Mouse (Mus musculus) heart, adult 8-10 months (tissue): ENCODE results near the gene Egfr. TPM values are rescaled to one million over a fixed set of nuclear protein-coding genes. Genes with fewer than 3 reads are reported as not detected.

Experiments
- DNase-seq: peaks from one replicate; pipeline ENCODE4 v3.0.0; 2022; ENCODE audit warnings: low spot score
- total RNA-seq, 4 experiments: library from RNA; stranded (reverse); gene quantifications; 2 replicates each; pipeline ENCODE4 v1.2.4; 2022

Egfr gene
- total RNA-seq, 4 experiments from 2014 or later: 4.1 to 6.4 (median 5.1) TPM

DNA sequence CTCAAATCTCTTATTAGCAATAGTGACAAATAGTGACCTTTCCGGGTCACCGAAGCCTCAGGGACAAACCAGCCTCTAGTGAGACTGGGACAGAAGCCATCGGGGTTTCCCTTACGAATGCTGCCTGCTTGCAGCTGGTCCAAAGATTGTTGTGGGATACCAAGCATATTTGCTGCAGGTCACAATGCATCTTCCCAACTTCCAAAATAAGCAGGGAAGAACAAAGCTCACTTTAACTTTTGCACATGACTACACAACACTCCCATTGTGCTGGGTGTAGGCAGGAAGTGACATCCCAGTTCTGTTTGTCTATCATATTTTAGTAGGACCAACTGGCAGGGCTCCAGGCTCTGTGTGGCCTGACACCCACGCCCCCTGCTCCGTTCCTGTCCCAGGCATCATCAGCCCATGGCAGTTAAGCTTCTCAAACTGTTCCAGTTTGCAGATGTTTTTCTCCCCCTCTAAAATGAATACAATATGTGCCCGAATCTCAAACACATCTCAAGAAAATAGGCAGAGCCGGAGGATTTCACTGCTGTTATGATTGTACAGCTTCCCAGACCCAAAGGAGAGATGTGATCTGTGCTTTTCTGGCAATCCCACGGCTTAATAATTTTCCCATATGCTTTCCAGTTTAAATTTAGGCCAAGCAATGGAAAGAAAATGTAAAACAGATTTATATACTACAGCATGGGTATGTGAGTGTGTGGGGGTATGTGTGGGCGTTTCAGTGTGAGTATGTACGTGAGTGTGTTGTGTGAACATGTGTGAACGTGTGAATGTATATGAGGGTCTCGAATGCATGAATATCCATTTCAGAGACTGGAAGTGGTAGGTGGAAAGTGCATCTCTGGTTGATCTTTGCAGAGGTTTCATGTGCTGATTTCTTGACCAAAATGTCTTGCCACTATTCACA is 143.7 kb downstream of the Egfr start:
- no peak for DNase-seq

DNA sequence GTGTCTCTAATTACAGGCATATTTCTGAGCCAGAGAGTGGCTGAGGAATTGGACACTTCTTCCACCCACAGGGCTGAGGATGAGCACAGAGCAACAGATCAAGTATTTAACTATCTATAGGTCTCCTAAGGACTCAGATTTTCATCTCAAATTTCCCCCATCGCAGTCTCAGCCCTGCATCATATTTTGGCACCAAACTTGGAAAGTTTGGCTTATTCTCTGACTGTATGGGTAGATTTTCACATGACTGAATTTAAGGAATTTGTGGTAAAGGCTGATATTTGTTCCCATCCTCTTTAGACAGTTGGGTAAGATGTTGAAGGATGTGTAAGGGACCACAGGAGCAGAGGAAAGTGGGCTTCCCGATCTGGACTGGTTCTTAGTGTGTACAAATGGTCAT is 145.7 kb downstream of the Egfr start:
- DNase-seq: no peak

DNA sequence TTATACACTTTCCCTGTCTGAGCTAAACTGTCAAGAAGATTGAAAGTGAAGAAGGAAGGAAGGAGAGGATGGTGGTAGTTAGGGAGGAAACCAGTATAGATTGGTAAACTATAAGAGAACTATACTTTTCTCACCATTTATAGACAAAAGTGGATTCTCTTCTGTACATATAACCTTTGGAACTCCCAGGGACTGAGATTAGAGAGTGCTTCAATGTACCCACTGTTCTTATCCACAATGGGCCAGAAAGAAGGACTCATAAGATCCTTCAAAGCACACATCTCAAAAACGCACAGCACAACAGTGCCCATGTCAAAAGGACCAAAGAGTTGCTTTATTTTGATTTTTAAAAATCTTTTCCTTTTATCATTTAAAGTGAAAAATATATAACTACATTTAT is 148.2 kb downstream of the Egfr start:
- DNase-seq: no peak

DNA sequence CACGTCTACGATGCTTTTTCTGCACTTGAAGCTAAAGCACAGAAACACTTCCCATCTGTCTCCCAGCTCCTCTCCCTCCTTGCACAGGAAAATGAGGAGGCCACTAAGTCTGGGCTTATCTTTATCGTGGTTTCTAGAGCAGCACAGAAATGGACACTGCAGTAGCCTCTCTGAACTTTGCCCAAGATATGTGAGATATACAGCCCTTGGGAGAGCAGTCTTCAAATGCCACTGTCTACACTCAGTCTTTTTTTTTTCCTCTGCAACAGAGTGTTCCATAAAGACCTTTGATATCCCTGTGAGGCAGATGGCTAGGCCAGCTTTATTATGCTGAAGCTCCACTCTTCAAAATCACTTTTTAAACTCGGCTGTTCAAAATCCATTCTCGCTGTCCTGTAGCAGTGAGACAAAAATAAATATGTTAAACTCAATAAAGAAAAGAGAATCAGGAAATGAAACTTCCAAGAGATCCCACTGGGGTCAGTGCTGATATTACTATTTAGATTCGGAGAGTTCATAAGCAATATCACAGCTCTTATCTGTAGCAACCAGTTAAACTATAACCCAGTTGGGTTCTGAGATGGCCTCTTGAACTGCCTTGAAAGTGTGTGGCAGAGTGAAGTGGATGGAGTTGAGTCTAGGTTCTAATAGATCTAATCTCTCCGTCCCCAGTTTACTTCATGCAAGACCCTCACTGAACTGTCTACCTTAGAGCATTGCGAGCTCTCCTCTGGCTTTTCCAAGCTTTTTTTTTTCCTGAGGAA is 148.8 kb downstream of the Egfr start:
- DNase-seq: no peak

DNA sequence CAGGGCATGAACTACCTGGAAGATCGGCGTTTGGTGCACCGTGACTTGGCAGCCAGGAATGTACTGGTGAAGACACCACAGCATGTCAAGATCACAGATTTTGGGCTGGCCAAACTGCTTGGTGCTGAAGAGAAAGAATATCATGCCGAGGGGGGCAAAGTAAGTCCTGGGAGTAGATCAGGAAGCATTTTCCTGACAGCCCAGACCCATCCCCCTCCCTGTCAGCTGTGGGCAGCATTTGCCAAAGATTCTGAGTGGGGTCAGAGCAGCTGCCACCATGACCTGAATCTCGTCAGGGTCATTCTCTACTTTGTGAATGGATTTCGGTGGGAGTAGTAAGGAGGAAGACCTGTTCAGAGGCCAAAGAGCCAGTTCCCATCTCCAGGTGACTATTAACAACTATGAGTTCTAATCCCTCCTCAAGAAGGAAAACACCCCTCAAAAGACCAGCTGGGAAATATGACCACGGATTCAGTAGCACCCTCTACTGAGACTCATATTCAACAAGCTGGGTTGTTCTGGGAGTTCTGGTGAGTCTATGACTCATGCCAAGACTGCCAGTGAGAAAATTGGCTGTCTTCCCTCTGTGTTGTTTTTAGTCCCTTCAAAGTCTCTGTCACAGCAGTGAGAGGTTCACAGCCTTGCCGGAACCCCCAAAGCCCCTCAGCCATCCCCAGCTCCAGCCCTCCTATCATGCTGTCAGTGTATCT is 152.5 kb downstream of the Egfr start:
- DNase-seq: peak; percentile 52

DNA sequence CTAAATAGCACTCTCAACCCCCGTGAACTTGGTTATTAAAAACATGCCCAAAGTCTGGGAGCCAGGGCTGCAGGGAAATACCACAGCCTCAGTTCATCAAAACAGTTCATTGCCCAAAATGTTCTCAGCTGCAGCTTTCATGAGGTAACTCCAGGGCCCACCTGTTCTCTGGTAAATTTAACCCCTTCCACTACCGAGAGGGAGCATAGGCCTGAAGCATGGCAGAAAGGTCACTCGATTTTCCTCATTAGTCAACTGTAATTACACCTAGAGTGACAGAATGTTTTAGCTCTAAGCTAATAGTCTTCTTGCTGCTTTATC is 153.0 kb downstream of the Egfr start:
- no peak for DNase-seq

DNA sequence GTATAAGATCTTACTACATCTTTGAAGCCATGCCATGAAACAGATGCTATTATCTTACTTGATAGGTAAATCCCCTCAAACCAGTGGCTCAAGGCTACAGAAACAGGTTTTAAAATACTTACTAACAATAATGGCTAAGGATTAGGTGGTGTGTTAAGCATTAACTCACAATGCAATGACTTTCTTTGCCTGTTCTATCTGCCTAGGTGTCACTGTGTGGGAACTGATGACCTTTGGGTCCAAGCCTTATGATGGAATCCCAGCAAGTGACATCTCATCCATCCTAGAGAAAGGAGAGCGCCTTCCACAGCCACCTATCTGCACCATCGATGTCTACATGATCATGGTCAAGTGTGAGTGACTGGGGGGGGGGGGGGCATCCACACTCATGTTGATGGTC is 154.5 kb downstream of the Egfr start:
- no peak for DNase-seq

DNA sequence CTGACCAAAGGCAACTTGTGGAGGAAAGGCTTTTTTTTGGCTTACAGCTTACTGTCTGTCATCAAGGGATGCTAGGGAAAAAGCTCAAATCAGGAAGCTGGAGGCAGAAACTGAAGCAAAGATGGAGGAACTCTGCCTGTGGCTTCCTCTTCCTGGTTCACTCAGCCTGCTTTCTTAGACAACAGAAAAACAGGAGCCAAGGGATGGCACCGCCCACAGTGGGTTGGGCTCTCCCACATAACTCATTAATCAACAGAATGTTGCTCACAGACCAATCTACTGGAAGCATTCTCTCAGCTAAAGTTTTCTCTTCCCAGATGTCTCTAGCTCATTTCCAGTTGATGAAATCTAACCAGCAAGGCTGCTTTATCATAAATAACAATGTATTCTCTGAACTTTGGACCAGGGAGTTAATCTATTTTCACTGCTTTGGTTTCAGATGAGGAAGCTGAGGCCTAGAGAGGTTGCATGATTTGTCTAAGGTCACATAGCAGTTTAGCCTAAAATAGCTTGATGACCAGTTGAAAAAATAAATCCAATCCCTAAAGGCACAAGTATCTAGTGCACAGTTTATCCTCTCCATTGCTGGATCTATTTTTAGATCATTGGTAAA is 155.6 kb downstream of the Egfr start:
- DNase-seq: peak; percentile 11

DNA sequence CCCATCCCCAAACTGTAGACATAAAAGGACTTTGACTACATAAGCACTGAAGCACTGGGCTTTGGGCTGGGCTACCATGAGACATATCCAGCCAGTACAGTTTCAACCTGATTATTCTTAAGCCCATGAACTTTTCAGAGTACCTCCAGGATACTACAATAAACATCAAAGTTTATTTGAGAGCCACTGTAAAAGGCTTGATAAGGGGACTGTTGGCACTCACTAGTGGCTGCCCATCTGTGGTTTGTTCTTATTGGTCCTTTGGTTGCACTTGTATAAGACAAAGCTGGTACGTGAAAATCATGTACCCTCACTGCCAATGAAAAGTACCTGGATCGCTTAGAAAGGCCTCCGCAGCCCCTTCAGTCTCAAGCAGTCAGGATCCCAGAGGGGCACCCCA is 162.8 kb downstream of the Egfr start:
- DNase-seq: no peak

DNA sequence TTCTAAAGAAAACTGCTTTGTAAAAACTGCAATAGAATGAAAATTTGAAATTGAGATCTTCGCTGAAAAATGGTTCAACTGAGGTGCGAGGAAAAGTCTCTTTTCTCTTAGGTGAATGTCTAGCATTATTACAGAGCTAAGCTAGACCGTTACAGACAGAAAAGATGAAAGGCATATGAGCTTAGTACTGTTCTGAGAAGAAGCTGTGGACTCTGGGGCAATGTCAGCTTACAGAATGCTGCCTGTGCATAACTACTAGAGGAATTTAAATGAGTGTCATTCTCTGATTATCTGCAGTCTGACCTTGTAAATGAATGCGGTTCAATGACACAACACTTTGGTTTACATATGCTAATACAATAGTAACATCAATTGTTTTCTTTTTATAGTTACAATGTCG is 163.8 kb downstream of the Egfr start:
- no peak for DNase-seq

DNA sequence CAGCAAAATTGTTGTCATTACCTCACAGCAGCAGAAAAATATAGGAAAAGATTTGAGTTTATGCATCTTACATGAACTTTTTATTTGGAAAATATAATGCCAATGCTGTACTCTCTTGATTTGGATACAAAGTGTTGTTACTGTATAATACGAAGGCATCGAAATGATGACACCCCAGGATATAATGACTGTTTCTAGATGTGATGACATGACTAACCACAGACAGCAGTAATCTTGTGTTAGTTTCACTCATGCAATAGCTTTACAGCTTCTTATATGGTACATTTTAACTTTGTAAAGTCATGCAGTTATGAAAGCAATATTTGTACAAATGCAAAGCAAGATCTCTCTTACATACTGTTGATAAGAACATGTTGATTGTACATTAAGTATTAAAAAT is 165.5 kb downstream of the Egfr start:
- DNase-seq: no peak

DNA sequence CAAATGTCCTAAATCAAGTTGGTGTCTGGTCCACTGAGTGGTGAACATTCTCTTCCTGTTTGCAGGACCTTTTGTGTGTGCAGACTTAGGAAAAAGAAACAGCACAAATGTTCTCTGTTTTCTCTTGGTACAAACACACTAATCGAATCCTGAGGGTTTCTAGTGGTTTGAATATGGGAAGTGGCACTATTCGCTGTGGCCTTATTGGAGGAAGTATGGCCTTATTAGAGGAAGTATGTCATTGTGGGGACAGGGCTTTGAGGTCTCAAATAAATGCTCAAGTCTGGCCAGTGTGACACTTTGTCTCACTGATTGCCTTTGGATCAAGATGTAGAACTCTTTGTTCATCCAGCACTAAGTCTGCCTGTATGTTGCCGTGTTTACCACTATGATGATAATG is 180.2 kb downstream of the Egfr start:
- DNase-seq: no peak

DNA sequence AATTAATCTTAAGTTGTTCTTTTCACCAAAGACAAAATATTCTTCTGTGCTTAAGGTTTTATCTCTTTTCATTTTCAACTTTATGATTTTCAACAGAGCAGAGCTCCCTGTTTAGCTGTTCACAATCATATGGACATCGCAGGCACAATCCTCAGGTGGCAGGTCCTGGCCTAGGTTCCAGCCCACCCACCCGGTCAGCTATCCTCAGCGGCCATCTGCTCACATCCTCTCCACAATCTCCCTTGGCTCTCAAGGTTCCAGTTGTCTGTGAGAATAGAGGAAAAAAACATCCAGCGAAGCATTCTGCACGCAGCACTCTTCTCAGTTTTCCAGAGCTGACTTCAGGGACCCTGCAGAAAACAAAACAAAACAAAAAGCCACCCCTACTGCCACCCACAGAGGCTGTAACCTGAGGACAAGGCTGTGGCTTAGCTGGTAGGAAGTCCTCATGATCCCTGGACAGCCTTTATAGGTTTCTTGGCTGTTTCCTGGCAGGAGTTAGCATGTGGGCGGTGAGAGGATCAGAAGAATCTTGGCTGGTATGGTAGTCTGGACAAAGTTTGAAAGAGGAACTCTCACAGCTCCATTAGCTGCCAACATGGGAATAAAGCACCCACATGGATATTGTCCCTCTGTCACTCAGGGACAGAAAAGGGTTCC is 183.7 kb downstream of the Egfr start:
- DNase-seq: peak; percentile 25

DNA sequence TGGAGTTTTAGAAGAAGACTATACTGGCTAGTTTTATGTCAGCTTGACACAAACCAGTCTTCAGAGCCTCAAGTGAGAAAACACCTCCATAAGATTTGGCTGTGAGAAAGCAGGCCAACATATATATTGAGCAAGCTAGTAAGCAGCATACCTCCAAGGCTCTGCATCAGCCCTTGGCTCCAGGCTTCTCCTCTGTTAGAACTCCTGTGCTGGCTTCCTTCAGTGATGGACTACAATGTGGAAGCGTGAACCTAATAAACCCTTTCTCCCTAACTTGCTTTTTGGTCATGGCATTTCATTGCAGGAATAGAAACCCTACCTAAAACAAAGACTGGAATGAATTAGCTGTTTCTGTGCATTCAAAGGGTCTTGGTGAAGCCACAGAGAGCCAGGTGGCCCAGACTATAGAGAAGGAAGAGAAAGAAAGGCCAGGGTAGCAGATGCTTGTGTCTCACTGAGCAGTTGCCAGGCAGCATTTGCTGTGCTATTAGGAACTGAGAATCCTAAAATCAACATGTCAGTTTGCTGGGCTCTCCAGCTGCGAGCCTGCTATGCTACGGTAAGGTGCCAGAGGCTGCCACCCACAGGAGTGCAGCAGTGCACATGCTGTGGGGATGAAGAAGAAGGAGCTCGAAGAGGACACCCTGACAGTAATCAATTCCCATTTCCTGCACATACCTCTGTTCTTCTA is 189.2 kb downstream of the Egfr start:
- DNase-seq: no peak

DNA sequence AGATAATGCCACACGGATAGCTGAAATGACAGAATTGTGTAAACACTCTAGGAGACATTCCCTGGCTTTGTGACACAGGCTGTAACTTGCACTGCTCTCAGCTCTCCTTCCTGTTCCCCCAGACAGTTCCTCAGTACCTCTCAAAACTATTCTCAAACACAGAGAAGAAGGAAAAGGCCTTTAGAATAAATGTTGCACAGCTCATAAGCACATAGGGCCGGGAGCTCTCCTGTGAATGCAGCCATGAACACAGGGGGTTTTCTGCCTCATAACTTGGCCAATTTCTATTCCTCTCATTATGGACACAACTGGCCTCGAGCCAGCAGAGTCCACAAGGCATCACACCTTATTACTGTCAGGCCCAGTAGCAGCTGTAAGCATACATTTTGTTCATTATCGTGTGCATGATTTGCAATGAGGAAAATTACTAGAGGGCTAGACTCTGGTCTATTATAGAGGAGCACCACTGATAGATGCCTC is 190.0 kb downstream of the Egfr start:
- DNase-seq: no peak

DNA sequence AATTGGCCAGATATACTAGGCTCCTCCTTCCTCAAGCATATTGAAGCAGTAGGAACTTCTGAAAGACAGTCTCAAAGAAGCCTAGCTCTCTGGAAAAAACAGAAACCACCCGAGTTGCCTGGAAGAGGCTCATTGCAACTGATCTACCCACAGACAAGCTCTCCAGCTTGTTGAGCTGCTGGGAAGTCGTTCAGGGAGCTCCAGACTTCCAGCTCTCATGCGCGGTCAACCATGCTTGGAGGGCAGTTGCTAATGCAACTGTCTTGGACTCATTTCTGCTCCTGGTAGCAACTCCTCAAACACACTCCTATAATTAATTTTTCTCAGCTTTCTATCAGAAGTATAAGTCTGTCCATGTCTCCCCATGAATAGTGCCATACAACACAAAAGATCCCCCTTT is 191.0 kb downstream of the Egfr start:
- DNase-seq: no peak

DNA sequence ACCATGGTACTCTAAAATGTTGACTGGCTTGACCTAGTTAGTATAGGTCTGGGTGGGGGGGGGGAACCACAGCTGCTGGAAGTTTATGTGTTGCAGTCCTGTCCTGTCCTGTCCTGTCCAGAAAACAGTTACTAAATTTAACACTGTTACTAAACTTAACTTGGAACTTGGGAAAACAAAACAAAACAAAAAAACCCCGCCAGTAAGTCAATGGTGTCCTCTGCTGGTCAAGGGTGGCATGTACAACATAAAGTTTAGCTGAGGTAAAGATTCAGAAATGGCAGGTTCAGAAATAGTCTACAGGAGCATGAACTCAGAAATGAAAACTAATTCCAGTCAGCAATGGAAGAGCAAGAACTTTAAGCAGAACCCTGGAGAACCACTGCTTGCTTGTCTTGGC is 196.8 kb downstream of the Egfr start:
- DNase-seq: peak; percentile 73

DNA sequence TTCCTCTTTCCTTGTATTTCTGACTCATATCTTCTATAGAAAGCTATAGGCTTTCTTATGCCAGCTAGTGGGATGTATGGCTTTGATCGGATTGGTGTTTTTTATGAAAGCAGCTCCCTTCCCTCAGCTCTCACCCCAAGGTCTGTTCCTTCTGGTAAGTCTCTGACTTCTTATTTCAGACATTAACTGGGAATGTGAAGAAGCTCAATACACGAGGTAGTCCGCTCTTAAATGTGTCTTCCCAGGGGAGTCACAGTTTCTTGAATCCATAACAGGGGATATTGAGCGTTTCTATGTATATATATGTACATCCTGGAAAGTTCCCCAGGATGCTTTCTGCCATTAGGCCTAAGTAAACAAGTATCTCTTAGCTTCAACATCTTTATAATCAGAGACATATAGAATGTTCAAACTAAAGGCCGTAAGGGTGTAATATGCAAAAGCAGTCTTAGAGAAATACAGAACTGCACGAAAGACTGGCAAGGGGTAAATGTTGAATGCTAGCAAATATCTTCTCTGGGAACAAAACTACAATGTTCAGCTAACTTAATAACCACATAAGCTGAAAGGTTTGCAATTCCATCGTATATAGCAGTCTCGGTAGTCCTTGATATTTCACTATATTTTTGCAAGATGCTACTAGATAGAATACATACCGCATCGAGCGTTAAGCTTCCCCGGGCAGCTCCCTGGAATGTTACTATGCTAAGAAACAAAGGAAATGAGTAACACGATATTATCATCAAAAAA is 198.4 kb downstream of the Egfr start:
- DNase-seq: no peak

DNA sequence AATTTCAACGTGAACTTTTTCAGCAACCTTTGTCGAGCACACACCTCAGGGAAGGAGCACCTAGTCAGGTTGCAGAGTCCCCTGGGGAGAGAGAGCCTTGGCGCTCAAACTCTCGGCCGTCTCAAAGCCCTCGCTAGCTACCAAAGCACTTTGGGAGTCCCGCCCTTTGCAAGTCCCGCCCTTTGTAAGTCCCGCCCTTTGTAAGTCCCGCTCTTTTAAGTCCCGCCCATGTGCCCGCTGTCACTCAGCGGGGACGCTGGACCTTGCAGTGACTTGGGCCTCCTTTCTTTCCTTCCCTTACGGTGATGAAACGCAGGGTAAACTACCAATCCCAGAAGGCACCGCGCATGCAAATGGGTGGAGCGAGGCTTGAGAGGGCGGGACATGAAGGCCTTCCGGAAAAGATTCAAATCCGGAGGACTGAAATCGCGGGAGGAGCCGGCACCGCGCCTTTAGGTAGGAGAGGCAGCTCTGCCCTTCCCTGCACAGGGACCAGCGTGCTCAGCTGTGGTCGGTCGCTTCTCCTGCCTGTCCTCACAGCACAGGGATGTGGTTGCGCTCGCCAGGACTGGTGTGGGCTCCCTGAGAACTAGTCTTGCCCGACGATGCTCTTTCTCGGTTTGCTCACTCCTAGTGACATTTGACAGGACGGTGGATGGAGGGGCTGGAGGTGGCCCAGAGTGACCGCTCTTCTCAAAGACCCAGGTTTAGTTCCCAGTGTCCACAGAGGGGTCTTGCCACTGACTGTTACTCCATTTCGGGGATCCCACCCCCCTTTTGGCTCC is 199.2 kb downstream of the Egfr start, which contains the start of gene Fbxo48:
Gene Fbxo48, plus strand, starts transcription at position 400 of the 785 bp plus-strand sequence.
- DNase-seq: peak; percentile 98
